Mouse (Mus musculus) gastrocnemius, adult 18-20 months (tissue): Measurements from ENCODE around the gene Smurf2. TPM values are rescaled to one million over a fixed set of nuclear protein-coding genes. Genes with fewer than 3 reads are reported as not detected.

Experiments used
- DNase-seq: peaks from one replicate; pipeline ENCODE4 v3.0.0; 2021; ENCODE audit warnings: low spot score
- total RNA-seq, 2 experiments: library from RNA; stranded (reverse); gene quantifications; 2 replicates each; pipeline ENCODE4 v1.2.3; 2021

Smurf2 gene
- total RNA-seq, 2 experiments from 2014 or later = 24.5 to 29.5 TPM

GRCm38 (mm10) chr11:106908016-106908415, 12.5 kb downstream of the Smurf2 start:
- DNase-seq = no peak

GRCm38 (mm10) chr11:106907253-106907652, 13.3 kb downstream of the Smurf2 start:
- no peak for DNase-seq

GRCm38 (mm10) chr11:106905707-106906106, 14.8 kb downstream of the Smurf2 start:
- DNase-seq = no peak

GRCm38 (mm10) chr11:106899804-106900203, 20.7 kb downstream of the Smurf2 start:
- DNase-seq = no peak

- no peak for DNase-seq
Observed at GRCm38 (mm10) chr11:106896561-106897168, 23.9 kb downstream of the Smurf2 start.

- no peak for DNase-seq
Observed at GRCm38 (mm10) chr11:106883656-106884055, 36.9 kb downstream of the Smurf2 start.

- no peak for DNase-seq
Observed at GRCm38 (mm10) chr11:106872650-106873049, 47.9 kb downstream of the Smurf2 start.

- no peak for DNase-seq
Observed at GRCm38 (mm10) chr11:106851438-106851837, 69.1 kb downstream of the Smurf2 start.

- no peak for DNase-seq
Observed at GRCm38 (mm10) chr11:106842002-106842401, 78.5 kb downstream of the Smurf2 start.

GRCm38 (mm10) chr11:106828079-106828478, 92.4 kb downstream of the Smurf2 start:
- no peak for DNase-seq

GRCm38 (mm10) chr11:106824403-106824802, 96.1 kb downstream of the Smurf2 start:
- no peak for DNase-seq

- no peak for DNase-seq
Observed at GRCm38 (mm10) chr11:106823741-106824140, 96.8 kb downstream of the Smurf2 start.

- DNase-seq = no peak
Observed at GRCm38 (mm10) chr11:106822911-106823310, 97.6 kb downstream of the Smurf2 start.

- no peak for DNase-seq
Observed at GRCm38 (mm10) chr11:106822491-106822890, 98.0 kb downstream of the Smurf2 start.

GRCm38 (mm10) chr11:106821397-106821796, 99.1 kb downstream of the Smurf2 start:
- no peak for DNase-seq

- peak; percentile 62 for DNase-seq
Observed at GRCm38 (mm10) chr11:106820972-106821371, 99.5 kb downstream of the Smurf2 start.

- DNase-seq = no peak
Observed at GRCm38 (mm10) chr11:106820252-106820651, 100.3 kb downstream of the Smurf2 start.

GRCm38 (mm10) chr11:106819595-106819994, 100.9 kb downstream of the Smurf2 start:
- no peak for DNase-seq

GRCm38 (mm10) chr11:106818341-106818740, 102.2 kb downstream of the Smurf2 start:
- no peak for DNase-seq

- DNase-seq = peak; percentile 30
Observed at GRCm38 (mm10) chr11:106817808-106818207, 102.7 kb downstream of the Smurf2 start.

- DNase-seq = no peak
Observed at GRCm38 (mm10) chr11:106817156-106817555, 103.4 kb downstream of the Smurf2 start.

- no peak for DNase-seq
Observed at GRCm38 (mm10) chr11:106816316-106816715, 104.2 kb downstream of the Smurf2 start.

GRCm38 (mm10) chr11:106815761-106816160, 104.8 kb downstream of the Smurf2 start:
- DNase-seq = no peak

- no peak for DNase-seq
Observed at GRCm38 (mm10) chr11:106815331-106815730, 105.2 kb downstream of the Smurf2 start.
